Mouse (Mus musculus): ENCODE results near the gene AU040320.

DNA sequence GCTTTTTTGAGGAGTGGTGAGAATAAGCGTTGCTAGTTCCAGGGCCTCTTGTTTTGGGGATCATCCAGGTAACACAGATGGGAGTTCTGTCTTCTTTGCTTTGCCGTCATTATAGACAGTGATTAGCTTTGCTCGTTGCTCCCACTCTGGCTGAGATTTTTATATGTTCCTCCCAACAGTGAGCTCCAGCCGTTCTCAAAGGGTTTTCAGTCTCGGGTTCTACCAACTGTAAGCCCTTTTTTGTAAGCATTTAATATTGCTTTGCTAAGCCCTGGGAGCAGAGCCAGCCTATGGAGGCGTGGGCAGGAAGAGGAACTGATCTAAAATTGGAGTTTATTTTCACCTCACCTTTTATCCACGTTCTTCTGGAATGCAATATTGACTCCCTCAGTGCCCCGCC is 29.7 kb downstream of the AU040320 start:
- TF ChIP-seq CTCF (IDR thresholded peaks at IDR 0.05; ENCODE audit: low read depth) = no peak
- TF ChIP-seq EP300 (optimal IDR thresholded peaks at IDR 0.05) = no peak

Measured in stomach, postnatal 0 days (tissue).